Mouse (Mus musculus): ENCODE measurements around the gene Myt1l. TPM values are rescaled to one million over a fixed set of nuclear protein-coding genes. Genes with fewer than 3 reads are reported as not detected.

Myt1l gene
- polyA plus RNA-seq, 1 experiment from 2014 or later, result 0.03 TPM

GRCm38 (mm10) chr12:29945182-29945743, 417.1 kb downstream of the Myt1l start:
- no peak for ATAC-seq (replicated peaks; ENCODE audit: extremely low read depth, insufficient read depth, low FRiP score)
- Histone ChIP-seq H3K27ac (ENCODE audit: low read length) (no peak overlapping the region), H3K9ac (ENCODE audit: low read length) (no peak overlapping the region), H3K4me2 (ENCODE audit: low read depth, low read length) (no peak overlapping the region), H3K36me3 (ENCODE audit: control insufficient read depth, insufficient read depth) (no peaks in the 10 kb centered on the region), H3K4me3 (ENCODE audit: low read length) (no peak overlapping the region), H3K9me3 (replicated peaks; ENCODE audit: control insufficient read depth, low read length) (no peaks in the 10 kb centered on the region), H3K27me3 (ENCODE audit: control insufficient read depth, insufficient read depth, low read length) (no peaks in the 10 kb centered on the region), H3K4me1 (ENCODE audit: control insufficient read depth, insufficient read depth, low read length) (peaks cover 58% of the 10 kb centered on the region)
- WGBS, result 64% methylated on average over 6 of the region's 6 CpGs

GRCm38 (mm10) chr12:29951043-29951442, 422.9 kb downstream of the Myt1l start:
- Histone ChIP-seq H3K27me3 (ENCODE audit: control insufficient read depth, insufficient read depth, low read length) (no peaks in the 10 kb centered on the region), H3K4me1 (ENCODE audit: control insufficient read depth, insufficient read depth, low read length) (peaks cover 48% of the 10 kb centered on the region), H3K36me3 (ENCODE audit: control insufficient read depth, insufficient read depth) (no peaks in the 10 kb centered on the region), H3K9me3 (replicated peaks; ENCODE audit: control insufficient read depth, low read length) (no peaks in the 10 kb centered on the region), H3K4me3 (ENCODE audit: low read length) (no peak overlapping the region), H3K4me2 (ENCODE audit: low read depth, low read length) (no peak overlapping the region), H3K27ac (ENCODE audit: low read length) (peak overlapping the region; percentile 67), H3K9ac (ENCODE audit: low read length) (no peak overlapping the region)
- peak; percentile 67 for ATAC-seq (replicated peaks; ENCODE audit: extremely low read depth, insufficient read depth, low FRiP score)
- whole genome bisulfite sequencing, result 56% methylated on average over 6 of the region's 6 CpGs

GRCm38 (mm10) chr12:29951485-29951884, 423.3 kb downstream of the Myt1l start:
- peak overlapping the region; percentile 64 for H3K27ac ChIP-seq (ENCODE audit: low read length)
- H3K9me3 ChIP-seq (replicated peaks; ENCODE audit: control insufficient read depth, low read length), result no peaks in the 10 kb centered on the region
- H3K4me2 ChIP-seq (ENCODE audit: low read depth, low read length), result no peak overlapping the region; the same call in 1 of the 2 replicates
- ATAC-seq (replicated peaks; ENCODE audit: extremely low read depth, insufficient read depth, low FRiP score), result peak; percentile 4; the same call in 1 of the 2 replicates
- H3K4me1 ChIP-seq (ENCODE audit: control insufficient read depth, insufficient read depth, low read length), result peaks cover 44% of the 10 kb centered on the region
- 76% methylated on average over 5 of the region's 5 CpGs for WGBS
- no peak overlapping the region for H3K4me3 ChIP-seq (ENCODE audit: low read length)
- H3K9ac ChIP-seq (ENCODE audit: low read length), result no peak overlapping the region
- H3K36me3 ChIP-seq (ENCODE audit: control insufficient read depth, insufficient read depth), result no peaks in the 10 kb centered on the region
- no peaks in the 10 kb centered on the region for H3K27me3 ChIP-seq (ENCODE audit: control insufficient read depth, insufficient read depth, low read length)

GRCm38 (mm10) chr12:29952102-29952501, 423.9 kb downstream of the Myt1l start:
- Histone ChIP-seq H3K9me3 (replicated peaks; ENCODE audit: control insufficient read depth, low read length) (no peaks in the 10 kb centered on the region), H3K4me1 (ENCODE audit: control insufficient read depth, insufficient read depth, low read length) (peaks cover 47% of the 10 kb centered on the region), H3K4me3 (ENCODE audit: low read length) (no peak overlapping the region), H3K9ac (ENCODE audit: low read length) (no peak overlapping the region), H3K36me3 (ENCODE audit: control insufficient read depth, insufficient read depth) (no peaks in the 10 kb centered on the region), H3K4me2 (ENCODE audit: low read depth, low read length) (no peak overlapping the region), H3K27ac (ENCODE audit: low read length) (peak overlapping the region; percentile 64), H3K27me3 (ENCODE audit: control insufficient read depth, insufficient read depth, low read length) (no peaks in the 10 kb centered on the region)
- 35% methylated on average over 6 of the region's 6 CpGs for WGBS
- no peak for ATAC-seq (replicated peaks; ENCODE audit: extremely low read depth, insufficient read depth, low FRiP score)

- Histone ChIP-seq H3K4me3 (ENCODE audit: low read length) (no peak overlapping the region), H3K27ac (ENCODE audit: low read length) (peak overlapping the region; percentile 75), H3K36me3 (ENCODE audit: control insufficient read depth, insufficient read depth) (no peaks in the 10 kb centered on the region), H3K4me2 (ENCODE audit: low read depth, low read length) (no peak overlapping the region), H3K4me1 (ENCODE audit: control insufficient read depth, insufficient read depth, low read length) (peaks cover 43% of the 10 kb centered on the region), H3K9ac (ENCODE audit: low read length) (no peak overlapping the region), H3K27me3 (ENCODE audit: control insufficient read depth, insufficient read depth, low read length) (no peaks in the 10 kb centered on the region), H3K9me3 (replicated peaks; ENCODE audit: control insufficient read depth, low read length) (no peaks in the 10 kb centered on the region)
- WGBS, result 45% methylated on average over 11 of the region's 11 CpGs
- peak; percentile 38 for ATAC-seq (replicated peaks; ENCODE audit: extremely low read depth, insufficient read depth, low FRiP score)
Measured at GRCm38 (mm10) chr12:29953999-29954398, 425.8 kb downstream of the Myt1l start.

GRCm38 (mm10) chr12:29954464-29954863, 426.3 kb downstream of the Myt1l start:
- Histone ChIP-seq H3K36me3 (ENCODE audit: control insufficient read depth, insufficient read depth) (no peaks in the 10 kb centered on the region), H3K9me3 (replicated peaks; ENCODE audit: control insufficient read depth, low read length) (no peaks in the 10 kb centered on the region), H3K4me3 (ENCODE audit: low read length) (no peak overlapping the region), H3K4me1 (ENCODE audit: control insufficient read depth, insufficient read depth, low read length) (peaks cover 40% of the 10 kb centered on the region), H3K27ac (ENCODE audit: low read length) (peak overlapping the region; percentile 75), H3K9ac (ENCODE audit: low read length) (no peak overlapping the region), H3K27me3 (ENCODE audit: control insufficient read depth, insufficient read depth, low read length) (no peaks in the 10 kb centered on the region), H3K4me2 (ENCODE audit: low read depth, low read length) (no peak overlapping the region)
- no peak for ATAC-seq (replicated peaks; ENCODE audit: extremely low read depth, insufficient read depth, low FRiP score)
- 72% methylated on average over 3 of the region's 3 CpGs for WGBS

- WGBS, result 67% methylated on average over 12 of the region's 12 CpGs
- Histone ChIP-seq H3K27me3 (ENCODE audit: control insufficient read depth, insufficient read depth, low read length) (no peaks in the 10 kb centered on the region), H3K9ac (ENCODE audit: low read length) (no peak overlapping the region), H3K4me3 (ENCODE audit: low read length) (no peak overlapping the region), H3K27ac (ENCODE audit: low read length) (no peak overlapping the region), H3K4me1 (ENCODE audit: control insufficient read depth, insufficient read depth, low read length) (peaks cover 47% of the 10 kb centered on the region), H3K36me3 (ENCODE audit: control insufficient read depth, insufficient read depth) (no peaks in the 10 kb centered on the region), H3K9me3 (replicated peaks; ENCODE audit: control insufficient read depth, low read length) (no peaks in the 10 kb centered on the region), H3K4me2 (ENCODE audit: low read depth, low read length) (no peak overlapping the region)
- no peak for ATAC-seq (replicated peaks; ENCODE audit: extremely low read depth, insufficient read depth, low FRiP score)
Measured at GRCm38 (mm10) chr12:29956969-29957368, 428.8 kb downstream of the Myt1l start.

- H3K36me3 ChIP-seq (ENCODE audit: control insufficient read depth, insufficient read depth), result peaks cover 3% of the 10 kb centered on the region; the same call in 1 of the 2 replicates
- 76% methylated on average over 5 of the region's 5 CpGs for WGBS
- H3K9ac ChIP-seq (ENCODE audit: low read length), result no peak overlapping the region
- H3K9me3 ChIP-seq (replicated peaks; ENCODE audit: control insufficient read depth, low read length), result no peaks in the 10 kb centered on the region
- H3K4me1 ChIP-seq (ENCODE audit: control insufficient read depth, insufficient read depth, low read length), result peaks cover 34% of the 10 kb centered on the region
- no peak overlapping the region for H3K4me2 ChIP-seq (ENCODE audit: low read depth, low read length)
- no peak overlapping the region for H3K27ac ChIP-seq (ENCODE audit: low read length)
- ATAC-seq (replicated peaks; ENCODE audit: extremely low read depth, insufficient read depth, low FRiP score), result no peak
- H3K27me3 ChIP-seq (ENCODE audit: control insufficient read depth, insufficient read depth, low read length), result no peaks in the 10 kb centered on the region
- no peak overlapping the region for H3K4me3 ChIP-seq (ENCODE audit: low read length)
Measured at GRCm38 (mm10) chr12:29958637-29959036, 430.5 kb downstream of the Myt1l start.

GRCm38 (mm10) chr12:29961041-29961440, 432.9 kb downstream of the Myt1l start:
- Histone ChIP-seq H3K9ac (ENCODE audit: low read length) (no peak overlapping the region), H3K27me3 (ENCODE audit: control insufficient read depth, insufficient read depth, low read length) (no peaks in the 10 kb centered on the region), H3K4me2 (ENCODE audit: low read depth, low read length) (no peak overlapping the region), H3K36me3 (ENCODE audit: control insufficient read depth, insufficient read depth) (peaks cover 5% of the 10 kb centered on the region; the same call in 1 of the 2 replicates), H3K9me3 (replicated peaks; ENCODE audit: control insufficient read depth, low read length) (no peaks in the 10 kb centered on the region), H3K4me1 (ENCODE audit: control insufficient read depth, insufficient read depth, low read length) (peaks cover 38% of the 10 kb centered on the region), H3K27ac (ENCODE audit: low read length) (no peak overlapping the region), H3K4me3 (ENCODE audit: low read length) (no peak overlapping the region)
- ATAC-seq (replicated peaks; ENCODE audit: extremely low read depth, insufficient read depth, low FRiP score), result no peak
- 83% methylated on average over 1 of the region's 1 CpGs for WGBS

Measured in heart, embryonic 16.5 days (tissue).